Mouse (Mus musculus) neural tube, embryonic 14.5 days (tissue): ENCODE data around the gene Clcnka. TPM values are rescaled to one million over a fixed set of nuclear protein-coding genes. Genes with fewer than 3 reads are reported as not detected.

ENCODE experiments used
- ATAC-seq: fragments of 200-750 bp; cut with Nextera tagmentation; 2 replicates; pipeline ENCODE4 v1.8.0; 2017; ENCODE audit warnings: low read depth, mild to moderate bottlenecking, moderate TSS enrichment, moderate library complexity
- H3K27ac ChIP-seq: fragments of 300-500 bp; sonication (generic); 2 replicates; pipeline ENCODE4 v1.5.1; 2014; ENCODE audit warnings: low read depth, mild to moderate bottlenecking, control low read depth, low read length, moderate library complexity, mixed read lengths
- H3K27me3 ChIP-seq: fragments of 300-500 bp; sonication (generic); 2 replicates; pipeline ENCODE4 v1.6.1; 2014; ENCODE audit warnings: low read length; ENCODE audit not compliant: control insufficient read depth, insufficient read depth
- H3K36me3 ChIP-seq: fragments of 300-500 bp; sonication (generic); 2 replicates; pipeline ENCODE4 v1.6.1; 2014; ENCODE audit warnings: low read length, mixed read lengths; ENCODE audit not compliant: control insufficient read depth, insufficient read depth
- H3K4me1 ChIP-seq: fragments of 300-500 bp; sonication (generic); 2 replicates; pipeline ENCODE4 v1.6.1; 2014; ENCODE audit warnings: low read length; ENCODE audit not compliant: control insufficient read depth, insufficient read depth
- H3K4me2 ChIP-seq: fragments of 300-500 bp; sonication (generic); 2 replicates; pipeline ENCODE4 v1.6.1; 2014; ENCODE audit warnings: mild to moderate bottlenecking, low read depth, low read length, control low read depth
- H3K4me3 ChIP-seq: fragments of 300-500 bp; sonication (generic); 2 replicates; pipeline ENCODE4 v1.5.1; 2014; ENCODE audit warnings: low read depth, low read length, control low read depth, mixed read lengths
- H3K9ac ChIP-seq: fragments of 300-500 bp; sonication (generic); replicated peaks from 2 replicates; pipeline ENCODE4 v1.6.1; 2014; ENCODE audit warnings: low read depth, mild to moderate bottlenecking, control low read depth, low read length, mixed read lengths
- H3K9me3 ChIP-seq: fragments of 300-500 bp; sonication (generic); 2 replicates; pipeline ENCODE4 v1.6.1; 2016; ENCODE audit warnings: low read length; ENCODE audit not compliant: control insufficient read depth
- WGBS: fragments of 180-500 bp; shearing (Covaris S2); extraction: QIAGEN DNeasy Blood & Tissue Kit; methylation state at CpG from one replicate; pipeline ENCODE4 v1.1.7; 2014; 5-methylcytosine and 5-hydroxymethylcytosine counted together
- microRNA-seq: library from miRNA; unstranded; fragments of <30 nt; microRNA quantifications from one replicate; pipeline ENCODE4, GENCODE M21; 2016
- polyA plus RNA-seq: library from polyadenylated mRNA; unstranded; fragments of >200 nt; fragmentation: Nextera tagmentation; extraction: Ambion mirVana; gene quantifications from 2 replicates; pipeline ENCODE4 v1.2.1, GENCODE M21; 2014

Clcnka gene
- polyA plus RNA-seq, 1 experiment from 2014 or later = 0.33 TPM

- 7% methylated on average over 3 of the region's 3 CpGs for WGBS
- peak; percentile 80 for ATAC-seq
- Histone ChIP-seq H3K36me3 (no peaks in the 10 kb centered on the region), H3K9ac (no peak overlapping the region), H3K9me3 (no peaks in the 10 kb centered on the region), H3K4me2 (no peak overlapping the region), H3K27me3 (no peaks in the 10 kb centered on the region), H3K4me3 (no peak overlapping the region), H3K4me1 (no peaks in the 10 kb centered on the region), H3K27ac (peak overlapping the region; percentile 30; the same call in 1 of the 2 replicates)
These were observed 63.2 kb downstream of the Clcnka start for GRCm38 (mm10) chr4:141335263-141335796.

DNA sequence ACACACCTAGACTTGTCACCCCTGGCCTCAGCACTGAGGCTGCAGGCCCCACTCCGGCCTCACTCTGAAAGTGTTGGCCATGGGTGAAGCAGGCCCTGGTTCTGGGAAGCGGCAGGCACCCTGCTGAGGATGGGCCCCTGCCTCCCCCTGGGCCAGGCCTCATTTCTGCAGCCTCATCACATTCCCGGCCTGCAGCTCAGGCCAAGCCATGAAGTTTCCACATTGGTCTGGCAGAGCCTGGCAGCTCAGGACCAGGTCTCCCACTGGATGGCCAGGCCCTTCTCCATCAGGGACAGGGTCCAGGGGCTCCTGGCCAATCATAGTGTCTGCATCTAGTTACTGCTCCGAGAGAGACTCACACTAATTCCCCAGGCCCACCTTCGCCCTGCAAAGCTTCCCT lies 63.8 kb downstream of the Clcnka start:
- WGBS = 44% methylated on average over 5 of the region's 5 CpGs
- 0 out of 2 replicates have a peak, but pooled peaks have one; percentile 9 for ATAC-seq
- Histone ChIP-seq H3K27ac (peak overlapping the region; percentile 55; the same call in 1 of the 2 replicates), H3K4me2 (no peak overlapping the region), H3K9ac (no peak overlapping the region), H3K36me3 (no peaks in the 10 kb centered on the region), H3K4me1 (no peaks in the 10 kb centered on the region), H3K4me3 (no peak overlapping the region), H3K9me3 (no peaks in the 10 kb centered on the region), H3K27me3 (no peaks in the 10 kb centered on the region)

Small RNAs within 50 kb of the gene (microRNA-seq; reads per million reads assigned to microRNA genes)
- not detected for gene Gm25690

Other genes starting within 250 kb of the Clcnka start
- 8.5 and 9.2 TPM in 2 replicates for gene Rsg1, start 184.8 kb downstream of the Clcnka start, polyA plus RNA-seq
- gene Arhgef19, start 159.2 kb downstream of the Clcnka start, polyA plus RNA-seq = 0.68 and 1.6 TPM in 2 replicates
- gene Epha2, start 97.5 kb downstream of the Clcnka start, polyA plus RNA-seq = 0.21 and 0.52 TPM in 2 replicates
- 28.8 and 47.7 TPM in 2 replicates for gene Fam131c, start 30.5 kb downstream of the Clcnka start, polyA plus RNA-seq
- gene Clcnkb, start 17.3 kb upstream of the Clcnka start, polyA plus RNA-seq = not detected in 2 replicates
- gene Hspb7, start 22.1 kb upstream of the Clcnka start, polyA plus RNA-seq = 0.12 TPM in 1 of 2 replicates, not detected in the other
- gene Srarp, start 37.4 kb upstream of the Clcnka start, polyA plus RNA-seq = 0.39 TPM in 1 of 2 replicates, not detected in the other
- 32.2 and 36.6 TPM in 2 replicates for gene Zbtb17, start 45.9 kb upstream of the Clcnka start, polyA plus RNA-seq
- 21.7 and 23.9 TPM in 2 replicates for gene Spen, start 139.9 kb upstream of the Clcnka start, polyA plus RNA-seq
- 29.1 and 32.9 TPM in 2 replicates for gene Fblim1, start 207.4 kb upstream of the Clcnka start, polyA plus RNA-seq
- gene Tmem82, start 219.9 kb upstream of the Clcnka start, polyA plus RNA-seq = 0.12 and 0.26 TPM in 2 replicates
- gene Slc25a34, start 225.1 kb upstream of the Clcnka start, polyA plus RNA-seq = not detected in 2 replicates